Mouse (Mus musculus) stomach, postnatal 0 days (tissue): ENCODE measurements around the gene Hipk1.

Experiments used
- CTCF ChIP-seq: IDR thresholded peaks from 2 replicates; pipeline ENCODE4 v1.5.1; 2016; ENCODE audit warnings: antibody characterized with exemption, low read depth, mild to moderate bottlenecking, moderate library complexity
- EP300 ChIP-seq: optimal IDR thresholded peaks from 2 replicates; pipeline ENCODE3; 2016; ENCODE audit warnings: antibody characterized with exemption

DNA sequence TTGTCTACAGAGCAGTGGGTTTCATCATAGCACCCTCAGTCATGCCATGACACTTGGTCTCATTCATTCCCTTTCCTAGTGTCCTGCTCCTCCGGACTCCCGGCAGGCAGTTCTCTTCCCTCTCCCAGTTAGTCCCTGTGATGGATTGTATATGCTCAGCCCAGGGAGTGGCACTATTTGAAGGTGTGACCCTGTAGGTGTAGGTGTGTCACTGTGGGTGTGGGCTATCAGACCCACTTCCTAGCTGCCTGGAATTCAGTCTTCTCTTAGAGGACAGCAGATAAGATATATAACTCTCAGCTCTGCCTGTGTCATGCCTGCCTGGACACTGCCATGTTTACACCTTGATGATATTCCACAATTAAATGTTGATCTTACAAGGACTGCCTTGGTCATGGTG, 34.4 kb downstream of the Hipk1 start:
- TF ChIP-seq EP300: no peak
- no peak for TF ChIP-seq CTCF
